Mouse (Mus musculus): ENCODE measurements around the gene Arl6.

The Arl6 gene

GRCm38 (mm10) chr16:59639102-59639691 is at the start of gene Arl6:
TSS of gene Arl6 (minus strand) at chr16:59639391.
- peak; percentile 81 to 91 for DNase-seq (ENCODE audit: low spot score in 2 of 2)

GRCm38 (mm10) chr16:59685135-59685534 is 45.9 kb upstream of the Arl6 start:
- no peak for DNase-seq (ENCODE audit: low spot score in 2 of 2)

- DNase-seq (ENCODE audit: low spot score in 2 of 2) = peak; percentile 3 to 57
These were observed 44.2 kb upstream of the Arl6 start for GRCm38 (mm10) chr16:59683434-59683833.

- DNase-seq (ENCODE audit: low spot score in 2 of 2) = no peak
These were observed 43.2 kb upstream of the Arl6 start for GRCm38 (mm10) chr16:59682216-59682891.

GRCm38 (mm10) chr16:59666938-59667337 is 27.7 kb upstream of the Arl6 start:
- no peak for DNase-seq (ENCODE audit: low spot score in 2 of 2)

GRCm38 (mm10) chr16:59643766-59644165 is 4.6 kb upstream of the Arl6 start:
- DNase-seq (ENCODE audit: low spot score in 2 of 2) = no peak

- no peak for DNase-seq (ENCODE audit: low spot score in 2 of 2)
These were observed 794 bp upstream of the Arl6 start for GRCm38 (mm10) chr16:59639985-59640384.

GRCm38 (mm10) chr16:59634598-59634997 is 4.6 kb downstream of the Arl6 start:
- DNase-seq (ENCODE audit: low spot score in 2 of 2) = no peak

GRCm38 (mm10) chr16:59621554-59621953 is 17.6 kb downstream of the Arl6 start:
- DNase-seq (ENCODE audit: low spot score in 2 of 2) = no peak

- DNase-seq (ENCODE audit: low spot score in 2 of 2) = peak in 1 of 2 experiments; percentile 17
These were observed 22.0 kb downstream of the Arl6 start for GRCm38 (mm10) chr16:59617167-59617566.

GRCm38 (mm10) chr16:59615675-59616074 is 23.5 kb downstream of the Arl6 start:
- DNase-seq (ENCODE audit: low spot score in 2 of 2) = no peak

- DNase-seq (ENCODE audit: low spot score in 2 of 2) = no peak
These were observed 28.4 kb downstream of the Arl6 start for GRCm38 (mm10) chr16:59610750-59611149.

- DNase-seq (ENCODE audit: low spot score in 2 of 2) = no peak
These were observed 35.0 kb downstream of the Arl6 start for GRCm38 (mm10) chr16:59604078-59604781.

GRCm38 (mm10) chr16:59600311-59601251 is 38.6 kb downstream of the Arl6 start, which contains the start of gene Crybg3:
TSS of gene Crybg3 (minus strand) at chr16:59600979.
- peak in 1 of 2 experiments; percentile 7 for DNase-seq (ENCODE audit: low spot score in 2 of 2)

- DNase-seq (ENCODE audit: low spot score in 2 of 2) = no peak
These were observed 39.6 kb downstream of the Arl6 start for GRCm38 (mm10) chr16:59599411-59600265.

- no peak for DNase-seq (ENCODE audit: low spot score in 2 of 2)
These were observed 40.2 kb downstream of the Arl6 start for GRCm38 (mm10) chr16:59598997-59599396.

- no peak for DNase-seq (ENCODE audit: low spot score in 2 of 2)
These were observed 41.9 kb downstream of the Arl6 start for GRCm38 (mm10) chr16:59597256-59597655.

GRCm38 (mm10) chr16:59594714-59595113 is 44.5 kb downstream of the Arl6 start:
- no peak for DNase-seq (ENCODE audit: low spot score in 2 of 2)

- DNase-seq (ENCODE audit: low spot score in 2 of 2) = no peak
These were observed 48.4 kb downstream of the Arl6 start for GRCm38 (mm10) chr16:59590790-59591189.

- no peak for DNase-seq (ENCODE audit: low spot score in 2 of 2)
These were observed 50.7 kb downstream of the Arl6 start for GRCm38 (mm10) chr16:59588351-59589025.

All from thymus, postnatal 10 days (tissue).